Mouse (Mus musculus) left cerebral cortex, postnatal 36 days (tissue): ENCODE data around the gene Opn4. TPM values are rescaled to one million over a fixed set of nuclear protein-coding genes. Genes with fewer than 3 reads are reported as not detected.
A peak's percentile ranks its signal among the peaks of the same experiment; 100 is the strongest.

ENCODE experiments used
- DNase-seq, 2 experiments: peaks; one replicate each; pipeline ENCODE4 v3.0.0; 2021 to 2022; ENCODE audit warnings: low spot score in 2 of 2, mixed read lengths in 1 of 2
- intact Hi-C: fragments of 180-260 bp; cut with DNase I; formaldehyde crosslinking; loops from one replicate; pipeline ENCODE4 v1.15.1; 2025
- total RNA-seq, 2 experiments: library from RNA; stranded (reverse); gene quantifications; 2 replicates each; pipeline ENCODE4 v1.2.3; 2021

The Opn4 gene
- total RNA-seq, 2 experiments from 2014 or later: not detected

GRCm38 (mm10) chr14:34568626-34569025, 31.3 kb downstream of the Opn4 start:
- no peak for DNase-seq
- intact Hi-C loops: loop anchor here (5.0 kb wide), 2 partner anchors 106 to 196 kb away; partner anchors contain the start of gene Sncg

GRCm38 (mm10) chr14:34567697-34568096, 32.2 kb downstream of the Opn4 start:
- intact Hi-C loops: loop anchor here (5.0 kb wide), 2 partner anchors 105 to 195 kb away; partner anchors contain the start of gene Sncg
- DNase-seq: no peak

- no peak for DNase-seq
- intact Hi-C loops: loop anchor here (5.0 kb wide), 2 partner anchors 104 to 194 kb away; partner anchors contain the start of gene Sncg
These were observed 33.4 kb downstream of the Opn4 start for GRCm38 (mm10) chr14:34566530-34566929.

GRCm38 (mm10) chr14:34565711-34566110, 34.2 kb downstream of the Opn4 start:
- no peak for DNase-seq
- intact Hi-C loops: loop anchor here (5.0 kb wide), 2 partner anchors 103 to 193 kb away; partner anchors contain the start of gene Sncg

GRCm38 (mm10) chr14:34564646-34565045, 35.3 kb downstream of the Opn4 start:
- DNase-seq: no peak
- intact Hi-C loops: loop anchor here (5.0 kb wide), 2 partner anchors 102 to 192 kb away; partner anchors contain the start of gene Sncg

- no peak for DNase-seq
- intact Hi-C loops: no loop called here
These were observed 37.5 kb downstream of the Opn4 start for GRCm38 (mm10) chr14:34562393-34562792.

- intact Hi-C loops: no loop called here
- no peak for DNase-seq
These were observed 38.3 kb downstream of the Opn4 start for GRCm38 (mm10) chr14:34561647-34562046.

GRCm38 (mm10) chr14:34558947-34559346, 41.0 kb downstream of the Opn4 start:
- intact Hi-C loops: no loop called here

GRCm38 (mm10) chr14:34555211-34555610, 44.7 kb downstream of the Opn4 start:
- intact Hi-C loops: no loop called here
- no peak for DNase-seq

More at GRCm38 (mm10) chr14:34558947-34559346, 41.0 kb downstream of the Opn4 start:
- no peak for DNase-seq

GRCm38 (mm10) chr14:34554047-34554446, 45.9 kb downstream of the Opn4 start:
- intact Hi-C loops: no loop called here
- no peak for DNase-seq

- DNase-seq: no peak
- intact Hi-C loops: no loop called here
These were observed 46.5 kb downstream of the Opn4 start for GRCm38 (mm10) chr14:34553470-34553869.

GRCm38 (mm10) chr14:34552226-34552625, 47.7 kb downstream of the Opn4 start:
- no peak for DNase-seq
- intact Hi-C loops: no loop called here

GRCm38 (mm10) chr14:34549004-34549671, 50.8 kb downstream of the Opn4 start:
- peak; percentile 79 to 86 for DNase-seq
- intact Hi-C loops: loop anchor here (1.0 to 2.0 kb wide), 2 partner anchors 47 to 90 kb away; no protein-coding TSS in a partner anchor

GRCm38 (mm10) chr14:34548391-34549001, 51.4 kb downstream of the Opn4 start:
- DNase-seq: peak; percentile 63 to 68
- intact Hi-C loops: loop anchor here (1.0 to 2.0 kb wide), 2 partner anchors 46 to 90 kb away; no protein-coding TSS in a partner anchor

- intact Hi-C loops: no loop called here
- DNase-seq: no peak
These were observed 55.4 kb downstream of the Opn4 start for GRCm38 (mm10) chr14:34544545-34544944.

GRCm38 (mm10) chr14:34544001-34544400, 55.9 kb downstream of the Opn4 start:
- DNase-seq: no peak
- intact Hi-C loops: no loop called here

- no peak for DNase-seq
- intact Hi-C loops: no loop called here
These were observed 56.3 kb downstream of the Opn4 start for GRCm38 (mm10) chr14:34543596-34543995.

GRCm38 (mm10) chr14:34541896-34542295, 58.0 kb downstream of the Opn4 start:
- DNase-seq: no peak
- intact Hi-C loops: no loop called here

GRCm38 (mm10) chr14:34540685-34541162, 59.2 kb downstream of the Opn4 start:
- intact Hi-C loops: no loop called here
- no peak for DNase-seq
